Mouse (Mus musculus): ENCODE data around the gene Arhgap40. TPM values are rescaled to one million over a fixed set of nuclear protein-coding genes. Genes with fewer than 3 reads are reported as not detected.
A peak's percentile ranks its signal among the peaks of the same experiment; 100 is the strongest.

The Arhgap40 gene
- polyA plus RNA-seq, 1 experiment from 2014 or later, result not detected

DNA sequence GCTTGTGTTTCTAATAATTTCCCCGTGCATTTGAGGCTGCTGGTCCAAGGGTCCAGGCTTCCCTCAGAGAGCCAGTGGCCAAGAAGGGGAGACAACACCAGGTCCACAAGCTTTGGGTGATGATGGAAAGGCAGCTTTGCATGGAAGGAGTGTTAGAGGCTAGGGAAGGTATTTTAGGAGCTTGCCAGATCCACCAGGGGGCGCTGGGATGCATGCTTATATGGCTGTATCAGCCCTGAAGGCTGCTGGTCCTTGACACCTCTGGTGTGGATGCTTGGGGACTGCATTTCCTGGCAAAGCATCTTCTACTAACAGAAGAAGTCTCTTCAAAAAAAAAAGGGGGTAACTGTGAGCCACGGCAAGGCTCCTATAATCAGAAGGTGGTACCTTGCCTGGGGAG is 37.5 kb downstream of the Arhgap40 start:
- no peak overlapping the region for H3K4me2 ChIP-seq
- peak; percentile 91 for TF ChIP-seq CTCF (IDR thresholded peaks at IDR 0.05; ENCODE audit: low read depth)
- H3K4me1 ChIP-seq (ENCODE audit: insufficient read depth), result no peaks in the 10 kb centered on the region
- H3K9ac ChIP-seq, result no peak overlapping the region
- H3K4me3 ChIP-seq (ENCODE audit: low read depth, low read length), result no peak overlapping the region
- DNase-seq, result peak; percentile 92
- H3K36me3 ChIP-seq (ENCODE audit: insufficient read depth), result no peaks in the 10 kb centered on the region
- H3K27ac ChIP-seq (ENCODE audit: low read depth), result no peak overlapping the region
- H3K9me3 ChIP-seq (ENCODE audit: low read depth, low read length), result no peaks in the 10 kb centered on the region
- 0% methylated on average over 3 of the region's 3 CpGs for WGBS
- no peak for ATAC-seq (ENCODE audit: insufficient read depth)
- H3K27me3 ChIP-seq (ENCODE audit: insufficient read depth, low read length), result peaks cover 20% of the 10 kb centered on the region; the same call in 1 of the 2 replicates

DNA sequence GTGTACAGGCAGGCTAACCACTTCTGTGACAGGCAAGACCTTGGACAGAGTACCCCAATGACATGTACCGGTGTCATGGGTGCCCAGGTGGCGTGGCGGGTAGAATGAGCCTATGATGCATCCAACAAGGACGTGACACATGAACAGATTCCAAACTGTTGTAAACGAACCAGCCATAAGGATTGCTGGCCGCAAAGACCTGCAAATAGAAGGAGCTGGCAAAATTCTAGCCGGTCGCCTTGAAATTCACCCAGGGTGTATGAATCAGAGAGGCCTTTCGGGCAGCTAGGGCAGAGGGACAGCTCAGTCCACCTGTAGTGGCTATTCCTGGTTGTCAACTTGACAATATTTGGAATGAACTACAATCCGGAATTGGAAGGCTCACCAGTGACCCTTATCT is 41.8 kb downstream of the Arhgap40 start:
- 18% methylated on average over 10 of the region's 10 CpGs for WGBS
- no peak for ATAC-seq (ENCODE audit: insufficient read depth)

DNA sequence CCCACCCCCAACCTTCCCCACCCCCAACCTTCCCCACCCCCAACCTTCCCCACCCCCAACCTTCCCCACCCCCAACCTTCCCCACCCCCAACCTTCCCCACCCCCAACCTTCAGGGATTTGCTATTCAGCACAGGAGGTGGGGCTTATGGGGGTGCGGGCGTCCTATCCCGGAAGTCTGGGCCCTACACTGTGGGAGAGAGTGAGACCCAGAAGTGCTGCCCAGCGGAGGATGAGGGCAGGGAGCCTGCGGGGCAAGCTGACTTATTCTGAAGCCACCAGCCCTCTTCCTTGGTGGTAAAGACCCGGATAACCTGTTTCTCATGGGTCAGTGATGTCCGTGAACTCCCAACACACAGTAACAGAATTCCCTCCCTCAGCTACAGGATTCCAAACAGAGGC is 42.7 kb downstream of the Arhgap40 start:
- Histone ChIP-seq H3K9ac (no peak overlapping the region), H3K4me1 (ENCODE audit: insufficient read depth) (no peaks in the 10 kb centered on the region), H3K27me3 (ENCODE audit: insufficient read depth, low read length) (peaks cover 26% of the 10 kb centered on the region; the same call in 1 of the 2 replicates), H3K4me3 (ENCODE audit: low read depth, low read length) (no peak overlapping the region), H3K36me3 (ENCODE audit: insufficient read depth) (no peaks in the 10 kb centered on the region), H3K27ac (ENCODE audit: low read depth) (no peak overlapping the region), H3K4me2 (peak overlapping the region; percentile 54; the same call in 1 of the 2 replicates), H3K9me3 (ENCODE audit: low read depth, low read length) (no peaks in the 10 kb centered on the region)
- no peak for ATAC-seq (ENCODE audit: insufficient read depth)
- WGBS, result 1% methylated on average over 7 of the region's 7 CpGs
- no peak for DNase-seq
- no peak for TF ChIP-seq CTCF (IDR thresholded peaks at IDR 0.05; ENCODE audit: low read depth)

More for the DNA sequence above, 41.8 kb downstream of the Arhgap40 start:
- no peaks in the 10 kb centered on the region for H3K36me3 ChIP-seq (ENCODE audit: insufficient read depth)
- H3K27ac ChIP-seq (ENCODE audit: low read depth), result no peak overlapping the region
- TF ChIP-seq CTCF (IDR thresholded peaks at IDR 0.05; ENCODE audit: low read depth), result no peak
- no peak overlapping the region for H3K9ac ChIP-seq
- H3K27me3 ChIP-seq (ENCODE audit: insufficient read depth, low read length), result peaks cover 26% of the 10 kb centered on the region; the same call in 1 of the 2 replicates
- no peaks in the 10 kb centered on the region for H3K4me1 ChIP-seq (ENCODE audit: insufficient read depth)
- no peak overlapping the region for H3K4me3 ChIP-seq (ENCODE audit: low read depth, low read length)
- DNase-seq, result no peak
- H3K9me3 ChIP-seq (ENCODE audit: low read depth, low read length), result no peaks in the 10 kb centered on the region
- H3K4me2 ChIP-seq, result no peak overlapping the region

DNA sequence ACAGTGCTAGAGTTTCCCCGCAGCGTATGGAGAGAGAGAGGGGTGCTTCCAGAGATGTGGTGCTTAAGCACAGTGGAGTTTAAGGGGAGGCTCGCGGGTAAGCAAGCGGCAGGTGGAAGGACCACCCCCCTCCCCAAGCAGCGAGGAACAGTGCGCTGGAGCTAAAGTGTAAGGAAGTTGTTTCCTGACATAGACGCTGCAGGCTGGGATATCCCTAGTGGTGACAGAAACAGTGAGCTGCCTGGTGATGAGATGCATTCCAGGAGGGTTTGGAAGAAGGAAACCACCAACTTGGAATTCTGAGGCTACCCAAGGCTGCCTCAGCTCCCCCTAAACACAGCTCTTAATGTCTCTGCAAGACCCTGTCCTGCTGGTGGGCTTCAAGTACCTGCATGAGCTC is 43.2 kb downstream of the Arhgap40 start:
- Histone ChIP-seq H3K9ac (no peak overlapping the region), H3K4me2 (peak overlapping the region; percentile 54), H3K27me3 (ENCODE audit: insufficient read depth, low read length) (peaks cover 26% of the 10 kb centered on the region; the same call in 1 of the 2 replicates), H3K9me3 (ENCODE audit: low read depth, low read length) (no peaks in the 10 kb centered on the region), H3K36me3 (ENCODE audit: insufficient read depth) (no peaks in the 10 kb centered on the region), H3K4me1 (ENCODE audit: insufficient read depth) (no peaks in the 10 kb centered on the region), H3K27ac (ENCODE audit: low read depth) (no peak overlapping the region), H3K4me3 (ENCODE audit: low read depth, low read length) (peak overlapping the region; percentile 6; the same call in 1 of the 2 replicates)
- DNase-seq (no peak), ATAC-seq (ENCODE audit: insufficient read depth) (0 out of 2 replicates have a peak, but pooled peaks have one; percentile 15)
- no peak for TF ChIP-seq CTCF (IDR thresholded peaks at IDR 0.05; ENCODE audit: low read depth)
- 0% methylated on average over 8 of the region's 8 CpGs for WGBS

DNA sequence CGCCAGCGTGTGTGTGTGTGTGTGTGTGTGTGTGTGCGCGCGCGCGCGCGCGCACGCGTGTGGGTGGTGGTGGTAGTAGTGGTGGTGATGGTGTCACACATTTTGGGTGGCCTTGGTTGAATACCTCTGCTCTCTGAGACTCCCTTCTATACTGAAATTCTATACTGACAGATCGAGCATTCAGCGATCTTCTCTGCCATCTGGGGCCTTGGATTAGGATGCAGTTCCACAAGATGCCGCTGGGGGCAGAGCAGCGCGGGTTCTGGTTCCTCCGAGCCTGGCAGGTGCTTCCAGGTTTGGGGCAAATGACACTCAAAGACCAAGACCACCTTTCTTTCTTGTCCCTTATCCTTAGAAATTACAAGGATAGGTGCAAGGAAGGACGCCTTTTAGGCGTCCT is 43.6 kb downstream of the Arhgap40 start:
- H3K4me1 ChIP-seq (ENCODE audit: insufficient read depth), result no peaks in the 10 kb centered on the region
- ATAC-seq (ENCODE audit: insufficient read depth) (0 out of 2 replicates have a peak, but pooled peaks have one; percentile 12), DNase-seq (peak; percentile 78)
- peak overlapping the region; percentile 54 for H3K4me2 ChIP-seq
- peak overlapping the region; percentile 6; the same call in 1 of the 2 replicates for H3K4me3 ChIP-seq (ENCODE audit: low read depth, low read length)
- no peaks in the 10 kb centered on the region for H3K9me3 ChIP-seq (ENCODE audit: low read depth, low read length)
- H3K36me3 ChIP-seq (ENCODE audit: insufficient read depth), result no peaks in the 10 kb centered on the region
- no peak overlapping the region for H3K9ac ChIP-seq
- TF ChIP-seq CTCF (IDR thresholded peaks at IDR 0.05; ENCODE audit: low read depth), result peak; percentile 90
- peaks cover 26% of the 10 kb centered on the region; the same call in 1 of the 2 replicates for H3K27me3 ChIP-seq (ENCODE audit: insufficient read depth, low read length)
- H3K27ac ChIP-seq (ENCODE audit: low read depth), result no peak overlapping the region
- WGBS, result 1% methylated on average over 20 of the region's 20 CpGs

DNA sequence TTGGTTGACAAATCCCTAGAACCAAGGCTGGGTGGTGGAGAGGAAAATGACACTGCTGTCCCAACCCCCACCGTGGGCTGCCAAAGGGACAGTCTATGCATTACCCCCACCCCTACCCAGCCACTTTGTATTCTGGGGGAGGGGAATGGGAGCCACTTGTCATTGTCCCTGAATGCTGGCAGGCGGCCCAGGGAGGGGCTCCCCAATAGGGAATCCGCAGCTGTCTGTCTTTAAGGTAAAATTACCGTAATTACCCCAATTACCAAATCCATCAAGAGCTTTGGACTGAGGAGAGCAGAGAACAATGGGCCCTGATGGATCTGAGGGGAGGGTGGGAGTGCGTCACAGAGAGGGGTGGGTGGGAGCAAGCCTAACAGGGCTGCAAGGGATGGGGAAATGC is 44.2 kb downstream of the Arhgap40 start:
- H3K36me3 ChIP-seq (ENCODE audit: insufficient read depth), result no peaks in the 10 kb centered on the region
- no peaks in the 10 kb centered on the region for H3K4me1 ChIP-seq (ENCODE audit: insufficient read depth)
- H3K9me3 ChIP-seq (ENCODE audit: low read depth, low read length), result no peaks in the 10 kb centered on the region
- no peak for TF ChIP-seq CTCF (IDR thresholded peaks at IDR 0.05; ENCODE audit: low read depth)
- H3K4me2 ChIP-seq, result no peak overlapping the region
- no peak for DNase-seq
- no peak overlapping the region for H3K4me3 ChIP-seq (ENCODE audit: low read depth, low read length)
- peaks cover 26% of the 10 kb centered on the region; the same call in 1 of the 2 replicates for H3K27me3 ChIP-seq (ENCODE audit: insufficient read depth, low read length)
- no peak for ATAC-seq (ENCODE audit: insufficient read depth)
- H3K27ac ChIP-seq (ENCODE audit: low read depth), result no peak overlapping the region
- WGBS, result 15% methylated on average over 5 of the region's 5 CpGs
- no peak overlapping the region for H3K9ac ChIP-seq

DNA sequence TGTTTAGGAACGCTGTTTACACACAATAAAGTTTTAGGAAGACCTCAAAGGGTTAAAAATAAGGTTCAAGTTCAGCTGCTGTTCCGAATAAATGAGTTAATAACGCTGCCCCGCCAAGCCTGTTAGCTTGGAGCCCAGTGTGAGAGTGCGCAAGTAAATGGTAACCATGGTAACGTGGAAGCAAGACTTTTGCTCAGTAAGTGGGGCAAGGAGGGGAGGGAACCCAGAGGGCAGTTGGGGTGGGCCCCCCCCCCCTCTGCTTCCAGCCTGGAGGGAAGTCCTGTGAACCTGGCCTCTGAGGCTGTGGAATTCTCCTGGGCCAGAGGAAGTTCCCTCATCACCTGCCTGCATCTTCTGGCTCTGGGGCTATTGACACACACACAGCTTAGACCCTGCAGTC is 47.3 kb downstream of the Arhgap40 start:
- ATAC-seq (ENCODE audit: insufficient read depth) (no peak), DNase-seq (no peak)
- Histone ChIP-seq H3K36me3 (ENCODE audit: insufficient read depth) (no peaks in the 10 kb centered on the region), H3K4me2 (no peak overlapping the region), H3K27ac (ENCODE audit: low read depth) (no peak overlapping the region), H3K9ac (no peak overlapping the region), H3K9me3 (ENCODE audit: low read depth, low read length) (no peaks in the 10 kb centered on the region), H3K4me1 (ENCODE audit: insufficient read depth) (no peaks in the 10 kb centered on the region), H3K4me3 (ENCODE audit: low read depth, low read length) (no peak overlapping the region), H3K27me3 (ENCODE audit: insufficient read depth, low read length) (0 out of 2 replicates have a peak, but pooled peaks cover 6% of the 10 kb centered on the region)
- 24% methylated on average over 6 of the region's 6 CpGs for WGBS
- TF ChIP-seq CTCF (IDR thresholded peaks at IDR 0.05; ENCODE audit: low read depth), result no peak

Measured in lung, embryonic 14.5 days (tissue).